Mouse (Mus musculus): ENCODE data around the gene Itgb2. TPM values are rescaled to one million over a fixed set of nuclear protein-coding genes. Genes with fewer than 3 reads are reported as not detected.

The Itgb2 gene
- polyA plus RNA-seq, 1 experiment from 2014 or later: 8.3 TPM

DNA sequence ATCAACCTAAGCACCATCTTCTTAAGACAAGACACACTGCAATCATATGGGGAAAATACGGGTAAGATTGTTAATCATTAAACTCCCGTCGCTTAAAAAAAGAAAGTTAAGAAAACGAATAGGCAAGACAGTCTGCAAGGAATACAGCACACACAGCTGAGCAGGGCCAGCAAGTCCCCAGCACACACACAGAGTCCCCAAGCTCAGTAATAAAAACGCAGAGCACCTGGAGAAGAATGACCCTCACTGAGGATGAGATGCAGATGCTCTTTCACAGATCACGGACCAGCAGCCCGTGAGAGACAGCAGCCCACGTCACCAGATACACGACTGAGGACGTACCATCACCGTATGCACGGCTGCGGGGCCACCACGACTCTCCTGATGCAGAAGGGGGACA is 29.4 kb upstream of the Itgb2 start:
- Histone ChIP-seq H3K4me1 (ENCODE audit: control insufficient read depth, insufficient read depth, low read length) (peaks cover 5% of the 10 kb centered on the region), H3K27ac (ENCODE audit: low read length) (no peak overlapping the region), H3K36me3 (ENCODE audit: control insufficient read depth, insufficient read depth, low read length) (no peaks in the 10 kb centered on the region), H3K9me3 (replicated peaks; ENCODE audit: control insufficient read depth, low read length) (no peaks in the 10 kb centered on the region), H3K27me3 (ENCODE audit: control insufficient read depth, insufficient read depth, low read length) (no peaks in the 10 kb centered on the region), H3K4me2 (ENCODE audit: low read depth, low read length) (no peak overlapping the region), H3K9ac (ENCODE audit: low read length) (peak overlapping the region; percentile 16; the same call in 1 of the 2 replicates), H3K4me3 (replicated peaks; ENCODE audit: low read length) (no peak overlapping the region)
- 42% methylated on average over 14 of the region's 14 CpGs for WGBS
- ATAC-seq (ENCODE audit: insufficient read depth, low FRiP score): no peak; the same call in 1 of the 2 replicates

- no peak for ATAC-seq (ENCODE audit: insufficient read depth, low FRiP score)
Measured at GRCm38 (mm10) chr10:77502967-77503922, 26.8 kb upstream of the Itgb2 start.

GRCm38 (mm10) chr10:77504143-77504542 is 25.9 kb upstream of the Itgb2 start:
- H3K36me3 ChIP-seq (ENCODE audit: control insufficient read depth, insufficient read depth, low read length): no peaks in the 10 kb centered on the region
- H3K4me1 ChIP-seq (ENCODE audit: control insufficient read depth, insufficient read depth, low read length): peaks cover 8% of the 10 kb centered on the region
- H3K4me3 ChIP-seq (replicated peaks; ENCODE audit: low read length): no peak overlapping the region
- ATAC-seq (ENCODE audit: insufficient read depth, low FRiP score): no peak
- H3K27me3 ChIP-seq (ENCODE audit: control insufficient read depth, insufficient read depth, low read length): no peaks in the 10 kb centered on the region
- H3K9me3 ChIP-seq (replicated peaks; ENCODE audit: control insufficient read depth, low read length): no peaks in the 10 kb centered on the region
- no peak overlapping the region for H3K27ac ChIP-seq (ENCODE audit: low read length)
- H3K4me2 ChIP-seq (ENCODE audit: low read depth, low read length): no peak overlapping the region
- H3K9ac ChIP-seq (ENCODE audit: low read length): no peak overlapping the region
- 87% methylated on average over 6 of the region's 6 CpGs for WGBS

More at GRCm38 (mm10) chr10:77502967-77503922, 26.8 kb upstream of the Itgb2 start:
- Histone ChIP-seq H3K9ac (ENCODE audit: low read length) (no peak overlapping the region), H3K27ac (ENCODE audit: low read length) (no peak overlapping the region), H3K9me3 (replicated peaks; ENCODE audit: control insufficient read depth, low read length) (no peaks in the 10 kb centered on the region), H3K27me3 (ENCODE audit: control insufficient read depth, insufficient read depth, low read length) (no peaks in the 10 kb centered on the region), H3K4me2 (ENCODE audit: low read depth, low read length) (no peak overlapping the region), H3K36me3 (ENCODE audit: control insufficient read depth, insufficient read depth, low read length) (no peaks in the 10 kb centered on the region), H3K4me3 (replicated peaks; ENCODE audit: low read length) (no peak overlapping the region), H3K4me1 (ENCODE audit: control insufficient read depth, insufficient read depth, low read length) (peaks cover 5% of the 10 kb centered on the region)
- WGBS: 83% methylated on average over 25 of the region's 25 CpGs

DNA sequence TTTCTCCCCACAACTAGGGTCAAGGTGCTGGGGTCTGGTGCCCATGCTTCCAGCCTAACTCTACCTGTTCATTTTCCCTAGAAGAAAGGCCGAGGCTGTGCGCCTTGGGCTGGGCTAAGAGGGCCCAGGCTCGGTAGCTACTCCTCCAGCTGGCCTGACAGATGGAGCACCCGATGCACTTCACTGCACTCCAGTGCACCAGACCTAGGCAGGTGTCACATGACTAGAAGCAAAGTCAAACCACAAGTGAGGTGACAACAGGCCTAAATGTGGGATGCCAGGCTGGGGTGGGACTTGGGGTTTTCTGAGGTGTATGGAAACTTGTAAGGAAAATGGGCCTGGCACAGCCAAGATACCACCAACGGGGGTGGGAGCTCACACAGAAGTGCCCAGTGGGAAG is 23.5 kb upstream of the Itgb2 start:
- ATAC-seq (ENCODE audit: insufficient read depth, low FRiP score): no peak
- 87% methylated on average over 5 of the region's 5 CpGs for WGBS
- H3K27me3 ChIP-seq (ENCODE audit: control insufficient read depth, insufficient read depth, low read length): no peaks in the 10 kb centered on the region

GRCm38 (mm10) chr10:77506961-77507577 is 23.0 kb upstream of the Itgb2 start:
- H3K4me3 ChIP-seq (replicated peaks; ENCODE audit: low read length): no peak overlapping the region
- no peak overlapping the region for H3K9ac ChIP-seq (ENCODE audit: low read length)
- 89% methylated on average over 13 of the region's 13 CpGs for WGBS
- H3K4me1 ChIP-seq (ENCODE audit: control insufficient read depth, insufficient read depth, low read length): peaks cover 11% of the 10 kb centered on the region
- ATAC-seq (ENCODE audit: insufficient read depth, low FRiP score): no peak
- no peaks in the 10 kb centered on the region for H3K9me3 ChIP-seq (replicated peaks; ENCODE audit: control insufficient read depth, low read length)
- no peak overlapping the region for H3K4me2 ChIP-seq (ENCODE audit: low read depth, low read length)
- H3K27ac ChIP-seq (ENCODE audit: low read length): no peak overlapping the region
- H3K36me3 ChIP-seq (ENCODE audit: control insufficient read depth, insufficient read depth, low read length): peaks cover 7% of the 10 kb centered on the region; the same call in 1 of the 2 replicates
- no peaks in the 10 kb centered on the region for H3K27me3 ChIP-seq (ENCODE audit: control insufficient read depth, insufficient read depth, low read length)

More for the DNA sequence above, 23.5 kb upstream of the Itgb2 start:
- H3K9me3 ChIP-seq (replicated peaks; ENCODE audit: control insufficient read depth, low read length): no peaks in the 10 kb centered on the region
- H3K4me3 ChIP-seq (replicated peaks; ENCODE audit: low read length): no peak overlapping the region
- H3K4me2 ChIP-seq (ENCODE audit: low read depth, low read length): no peak overlapping the region
- H3K9ac ChIP-seq (ENCODE audit: low read length): no peak overlapping the region
- H3K4me1 ChIP-seq (ENCODE audit: control insufficient read depth, insufficient read depth, low read length): peaks cover 11% of the 10 kb centered on the region
- H3K36me3 ChIP-seq (ENCODE audit: control insufficient read depth, insufficient read depth, low read length): peaks cover 3% of the 10 kb centered on the region; the same call in 1 of the 2 replicates
- no peak overlapping the region for H3K27ac ChIP-seq (ENCODE audit: low read length)

- H3K9ac ChIP-seq (ENCODE audit: low read length): no peak overlapping the region
- no peak overlapping the region for H3K27ac ChIP-seq (ENCODE audit: low read length)
- no peaks in the 10 kb centered on the region for H3K9me3 ChIP-seq (replicated peaks; ENCODE audit: control insufficient read depth, low read length)
- 91% methylated on average over 4 of the region's 4 CpGs for WGBS
- H3K36me3 ChIP-seq (ENCODE audit: control insufficient read depth, insufficient read depth, low read length): peaks cover 13% of the 10 kb centered on the region
- no peak overlapping the region for H3K4me3 ChIP-seq (replicated peaks; ENCODE audit: low read length)
- no peak for ATAC-seq (ENCODE audit: insufficient read depth, low FRiP score)
- no peak overlapping the region for H3K4me2 ChIP-seq (ENCODE audit: low read depth, low read length)
- H3K27me3 ChIP-seq (ENCODE audit: control insufficient read depth, insufficient read depth, low read length): no peaks in the 10 kb centered on the region
- H3K4me1 ChIP-seq (ENCODE audit: control insufficient read depth, insufficient read depth, low read length): peaks cover 11% of the 10 kb centered on the region
Measured at GRCm38 (mm10) chr10:77507779-77508178, 22.3 kb upstream of the Itgb2 start.

GRCm38 (mm10) chr10:77508744-77509143 is 21.3 kb upstream of the Itgb2 start:
- no peak overlapping the region for H3K9ac ChIP-seq (ENCODE audit: low read length)
- no peaks in the 10 kb centered on the region for H3K27me3 ChIP-seq (ENCODE audit: control insufficient read depth, insufficient read depth, low read length)
- H3K27ac ChIP-seq (ENCODE audit: low read length): no peak overlapping the region
- no peak overlapping the region for H3K4me3 ChIP-seq (replicated peaks; ENCODE audit: low read length)
- WGBS: 93% methylated on average over 3 of the region's 3 CpGs
- peaks cover 11% of the 10 kb centered on the region for H3K4me1 ChIP-seq (ENCODE audit: control insufficient read depth, insufficient read depth, low read length)
- peaks cover 13% of the 10 kb centered on the region for H3K36me3 ChIP-seq (ENCODE audit: control insufficient read depth, insufficient read depth, low read length)
- no peak overlapping the region for H3K4me2 ChIP-seq (ENCODE audit: low read depth, low read length)
- H3K9me3 ChIP-seq (replicated peaks; ENCODE audit: control insufficient read depth, low read length): no peaks in the 10 kb centered on the region
- no peak for ATAC-seq (ENCODE audit: insufficient read depth, low FRiP score)

- Histone ChIP-seq H3K27me3 (ENCODE audit: control insufficient read depth, insufficient read depth, low read length) (no peaks in the 10 kb centered on the region), H3K9me3 (replicated peaks; ENCODE audit: control insufficient read depth, low read length) (no peaks in the 10 kb centered on the region), H3K4me3 (replicated peaks; ENCODE audit: low read length) (no peak overlapping the region), H3K27ac (ENCODE audit: low read length) (peak overlapping the region; percentile 44), H3K4me1 (ENCODE audit: control insufficient read depth, insufficient read depth, low read length) (peaks cover 13% of the 10 kb centered on the region), H3K36me3 (ENCODE audit: control insufficient read depth, insufficient read depth, low read length) (peaks cover 13% of the 10 kb centered on the region), H3K9ac (ENCODE audit: low read length) (peak overlapping the region; percentile 47), H3K4me2 (ENCODE audit: low read depth, low read length) (0 out of 2 replicates have a peak overlapping the region, but pooled peaks have one; percentile 24)
- 37% methylated on average over 12 of the region's 12 CpGs for WGBS
- ATAC-seq (ENCODE audit: insufficient read depth, low FRiP score): peak; percentile 86
Measured at GRCm38 (mm10) chr10:77509403-77510187, 20.5 kb upstream of the Itgb2 start.
